Mouse (Mus musculus): ENCODE data around the gene Zfp568.

DNA sequence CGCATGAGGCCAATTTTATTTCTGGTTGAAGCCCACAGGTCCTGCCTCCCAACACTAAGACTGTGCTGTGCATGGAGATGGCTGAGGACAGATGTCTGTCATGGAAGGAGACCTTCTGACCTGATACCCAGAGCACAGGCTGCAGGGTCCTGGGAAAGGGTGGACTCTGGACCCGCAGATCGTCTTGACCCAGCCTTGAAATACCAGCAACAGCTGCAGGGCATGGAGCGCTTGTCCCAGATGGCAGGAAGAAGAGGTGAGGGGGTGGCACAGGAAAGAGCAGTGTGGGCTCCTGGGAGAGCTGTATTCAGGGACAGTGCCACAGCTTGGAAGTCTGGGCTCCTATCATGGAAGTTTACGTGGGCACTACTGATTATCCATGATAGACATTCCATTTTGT, 3.8 kb downstream of the Zfp568 start:
- TF ChIP-seq CTCF (IDR thresholded peaks at IDR 0.05; ENCODE audit: borderline replicate concordance, insufficient read depth, low read depth, low read length) (no peak), POLR2A (IDR thresholded peaks at IDR 0.05; ENCODE audit: borderline replicate concordance, insufficient read depth, low read length) (no peak)

Data from cerebellum, adult 2 months (tissue).